Mouse (Mus musculus): ENCODE results near the gene Uri1. TPM values are rescaled to one million over a fixed set of nuclear protein-coding genes. Genes with fewer than 3 reads are reported as not detected.

The Uri1 gene
- polyA plus RNA-seq, 1 experiment from 2014 or later, result 23.6 TPM

GRCm38 (mm10) chr7:38029083-38029482 is 5.7 kb upstream of the Uri1 start:
- no peak overlapping the region for H3K27ac ChIP-seq
- H3K79me2 ChIP-seq (ENCODE audit: inconsistent target), result no peaks in the 10 kb centered on the region
- WGBS (ENCODE audit: missing documents), result 64% methylated on average over 5 of the region's 5 CpGs
- no peak overlapping the region for H3K4me3 ChIP-seq (ENCODE audit: inconsistent target)
- no peaks in the 10 kb centered on the region for H3K36me3 ChIP-seq (ENCODE audit: inconsistent target)

- 95% methylated on average over 7 of the region's 7 CpGs for WGBS (ENCODE audit: missing documents)
- no peaks in the 10 kb centered on the region for H3K36me3 ChIP-seq (ENCODE audit: inconsistent target)
- no peak overlapping the region for H3K4me3 ChIP-seq (ENCODE audit: inconsistent target)
- H3K79me2 ChIP-seq (ENCODE audit: inconsistent target), result no peaks in the 10 kb centered on the region
- H3K27ac ChIP-seq, result no peak overlapping the region
These were observed 4.7 kb upstream of the Uri1 start for GRCm38 (mm10) chr7:38027940-38028600.

DNA sequence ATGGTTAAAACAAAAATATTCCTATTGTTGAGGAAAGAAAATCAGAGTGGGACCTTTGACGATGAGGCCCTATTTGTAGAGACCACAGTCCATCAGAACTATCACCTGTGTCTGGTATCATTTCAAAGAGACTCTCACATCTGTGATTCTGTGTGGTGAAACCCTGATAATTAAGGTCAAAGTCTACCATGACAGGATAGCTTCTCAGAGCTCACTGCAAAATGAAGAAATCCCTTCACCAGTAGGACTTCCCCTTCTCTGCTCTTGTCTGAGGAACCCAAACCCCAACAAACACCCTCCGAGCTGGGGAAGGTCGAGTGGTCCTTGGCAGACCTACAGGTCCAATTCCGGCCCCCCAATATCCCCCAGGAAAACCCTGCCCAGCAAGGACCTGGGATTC is 1.5 kb upstream of the Uri1 start:
- Histone ChIP-seq H3K36me3 (ENCODE audit: inconsistent target) (no peaks in the 10 kb centered on the region), H3K79me2 (ENCODE audit: inconsistent target) (no peaks in the 10 kb centered on the region), H3K4me3 (ENCODE audit: inconsistent target) (no peak overlapping the region), H3K27ac (no peak overlapping the region)
- 52% methylated on average over 4 of the region's 4 CpGs for WGBS (ENCODE audit: missing documents)

- WGBS (ENCODE audit: missing documents), result 61% methylated on average over 2 of the region's 2 CpGs
- H3K27ac ChIP-seq, result no peak overlapping the region
- no peaks in the 10 kb centered on the region for H3K36me3 ChIP-seq (ENCODE audit: inconsistent target)
- H3K79me2 ChIP-seq (ENCODE audit: inconsistent target), result peaks cover 35% of the 10 kb centered on the region
- peak overlapping the region; percentile 18; the same call in 1 of the 2 replicates for H3K4me3 ChIP-seq (ENCODE audit: inconsistent target)
These were observed 3.6 kb downstream of the Uri1 start for GRCm38 (mm10) chr7:38019770-38020169.

GRCm38 (mm10) chr7:38019369-38019749 is 4.0 kb downstream of the Uri1 start:
- Histone ChIP-seq H3K27ac (no peak overlapping the region), H3K79me2 (ENCODE audit: inconsistent target) (peaks cover 40% of the 10 kb centered on the region), H3K4me3 (ENCODE audit: inconsistent target) (peak overlapping the region; percentile 18; the same call in 1 of the 2 replicates), H3K36me3 (ENCODE audit: inconsistent target) (no peaks in the 10 kb centered on the region)
- WGBS (ENCODE audit: missing documents), result 1% methylated on average over 49 of the region's 49 CpGs

GRCm38 (mm10) chr7:38018416-38019368 is 4.7 kb downstream of the Uri1 start:
- WGBS (ENCODE audit: missing documents), result under 1% methylated on average over 60 of the region's 67 CpGs

GRCm38 (mm10) chr7:38015356-38015755 is 8.0 kb downstream of the Uri1 start:
- WGBS (ENCODE audit: missing documents), result 87% methylated on average over 4 of the region's 5 CpGs
- Histone ChIP-seq H3K79me2 (ENCODE audit: inconsistent target) (peaks cover 80% of the 10 kb centered on the region), H3K27ac (no peak overlapping the region), H3K36me3 (ENCODE audit: inconsistent target) (no peaks in the 10 kb centered on the region), H3K4me3 (ENCODE audit: inconsistent target) (no peak overlapping the region)

More at GRCm38 (mm10) chr7:38018416-38019368, 4.7 kb downstream of the Uri1 start:
- Histone ChIP-seq H3K36me3 (ENCODE audit: inconsistent target) (no peaks in the 10 kb centered on the region), H3K27ac (no peak overlapping the region), H3K4me3 (ENCODE audit: inconsistent target) (peak overlapping the region; percentile 43), H3K79me2 (ENCODE audit: inconsistent target) (peaks cover 46% of the 10 kb centered on the region)

- Histone ChIP-seq H3K27ac (no peak overlapping the region), H3K36me3 (ENCODE audit: inconsistent target) (no peaks in the 10 kb centered on the region), H3K79me2 (ENCODE audit: inconsistent target) (peaks cover 94% of the 10 kb centered on the region), H3K4me3 (ENCODE audit: inconsistent target) (no peak overlapping the region)
- 86% methylated on average over 3 of the region's 3 CpGs for WGBS (ENCODE audit: missing documents)
These were observed 9.4 kb downstream of the Uri1 start for GRCm38 (mm10) chr7:38013946-38014345.

- peaks cover 100% of the 10 kb centered on the region for H3K79me2 ChIP-seq (ENCODE audit: inconsistent target)
- H3K27ac ChIP-seq, result no peak overlapping the region
- no peaks in the 10 kb centered on the region for H3K36me3 ChIP-seq (ENCODE audit: inconsistent target)
- WGBS (ENCODE audit: missing documents), result 95% methylated on average over 4 of the region's 4 CpGs
- no peak overlapping the region for H3K4me3 ChIP-seq (ENCODE audit: inconsistent target)
These were observed 10.5 kb downstream of the Uri1 start for GRCm38 (mm10) chr7:38012811-38013210.

GRCm38 (mm10) chr7:38008359-38008758 is 15.0 kb downstream of the Uri1 start:
- H3K79me2 ChIP-seq (ENCODE audit: inconsistent target), result peaks cover 100% of the 10 kb centered on the region
- no peaks in the 10 kb centered on the region for H3K36me3 ChIP-seq (ENCODE audit: inconsistent target)
- 90% methylated on average over 6 of the region's 6 CpGs for WGBS (ENCODE audit: missing documents)
- H3K27ac ChIP-seq, result no peak overlapping the region
- no peak overlapping the region for H3K4me3 ChIP-seq (ENCODE audit: inconsistent target)

- 100% methylated on average over 2 of the region's 2 CpGs for WGBS (ENCODE audit: missing documents)
- peaks cover 97% of the 10 kb centered on the region for H3K79me2 ChIP-seq (ENCODE audit: inconsistent target)
- H3K4me3 ChIP-seq (ENCODE audit: inconsistent target), result no peak overlapping the region
- H3K36me3 ChIP-seq (ENCODE audit: inconsistent target), result no peaks in the 10 kb centered on the region
- no peak overlapping the region for H3K27ac ChIP-seq
These were observed 20.9 kb downstream of the Uri1 start for GRCm38 (mm10) chr7:38002451-38002850.

GRCm38 (mm10) chr7:37999691-38000090 is 23.7 kb downstream of the Uri1 start:
- H3K36me3 ChIP-seq (ENCODE audit: inconsistent target), result no peaks in the 10 kb centered on the region
- peaks cover 81% of the 10 kb centered on the region for H3K79me2 ChIP-seq (ENCODE audit: inconsistent target)
- WGBS (ENCODE audit: missing documents), result 38% methylated on average over 2 of the region's 2 CpGs
- no peak overlapping the region for H3K4me3 ChIP-seq (ENCODE audit: inconsistent target)
- H3K27ac ChIP-seq, result no peak overlapping the region

GRCm38 (mm10) chr7:37992861-37993260 is 30.5 kb downstream of the Uri1 start:
- Histone ChIP-seq H3K36me3 (ENCODE audit: inconsistent target) (no peaks in the 10 kb centered on the region), H3K79me2 (ENCODE audit: inconsistent target) (peaks cover 16% of the 10 kb centered on the region; the same call in 1 of the 2 replicates), H3K4me3 (ENCODE audit: inconsistent target) (no peak overlapping the region), H3K27ac (no peak overlapping the region)
- 85% methylated on average over 2 of the region's 2 CpGs for WGBS (ENCODE audit: missing documents)

DNA sequence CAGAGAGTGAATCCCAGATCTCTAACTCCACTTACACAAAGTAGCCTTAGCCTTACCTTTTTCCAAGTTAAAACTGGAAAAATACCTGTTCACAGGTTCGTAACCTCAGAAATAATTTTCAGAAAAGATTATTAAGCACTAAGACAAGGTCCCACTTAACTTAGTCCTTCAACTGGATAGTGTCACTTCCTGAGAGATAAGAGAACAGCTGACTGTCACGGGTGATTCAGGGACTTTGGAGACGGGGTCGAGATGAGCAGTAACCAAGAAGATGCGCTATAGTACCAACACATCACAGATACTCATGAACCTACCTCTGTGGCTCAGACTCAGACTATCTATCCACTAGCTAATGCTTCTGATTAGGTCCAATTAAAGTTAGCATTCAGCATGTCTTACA is 38.5 kb downstream of the Uri1 start:
- 89% methylated on average over 5 of the region's 5 CpGs for WGBS (ENCODE audit: missing documents)

DNA sequence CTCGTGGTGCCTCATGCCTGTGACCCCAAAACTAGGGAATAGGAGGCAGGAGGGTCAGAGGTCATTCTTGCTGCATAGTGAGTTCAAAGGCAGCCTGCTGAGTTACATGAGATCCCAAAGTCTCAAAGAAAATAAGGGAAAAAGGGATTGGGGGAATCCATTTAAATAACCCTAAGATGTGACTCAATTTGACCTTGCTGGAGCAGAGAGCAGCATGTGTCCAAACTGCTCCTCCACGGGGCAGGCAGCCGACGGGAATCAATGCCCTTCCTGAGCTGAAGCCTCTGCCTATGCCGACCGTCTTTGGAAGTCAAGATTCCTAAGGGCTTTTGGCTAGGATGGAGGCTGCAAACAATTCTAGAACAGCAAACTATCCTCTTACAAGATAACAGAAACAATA is 39.9 kb downstream of the Uri1 start:
- no peaks in the 10 kb centered on the region for H3K79me2 ChIP-seq (ENCODE audit: inconsistent target)
- peaks cover 11% of the 10 kb centered on the region; the same call in 1 of the 2 replicates for H3K36me3 ChIP-seq (ENCODE audit: inconsistent target)
- H3K27ac ChIP-seq, result no peak overlapping the region
- WGBS (ENCODE audit: missing documents), result 82% methylated on average over 6 of the region's 6 CpGs
- H3K4me3 ChIP-seq (ENCODE audit: inconsistent target), result no peak overlapping the region

More for the DNA sequence above, 38.5 kb downstream of the Uri1 start:
- Histone ChIP-seq H3K79me2 (ENCODE audit: inconsistent target) (no peaks in the 10 kb centered on the region), H3K36me3 (ENCODE audit: inconsistent target) (0 out of 2 replicates have a peak, but pooled peaks cover 8% of the 10 kb centered on the region), H3K27ac (no peak overlapping the region), H3K4me3 (ENCODE audit: inconsistent target) (no peak overlapping the region)
